Mouse (Mus musculus) CD4-positive, CD25-positive, alpha-beta regulatory T cell, adult 4 months (primary cell): ENCODE data around the gene Kcnc1. TPM values are rescaled to one million over a fixed set of nuclear protein-coding genes. Genes with fewer than 3 reads are reported as not detected.

Source experiments
- ATAC-seq: one replicate; pipeline ENCODE4 v1.8.0; 2017
- polyA plus RNA-seq, 2 experiments: library from polyadenylated mRNA; unstranded; fragments of 100-300 nt; shearing (Covaris generic); gene quantifications; one replicate each; pipeline ENCODE4 v1.2.1; 2017

Gene Kcnc1
- polyA plus RNA-seq, 2 experiments from 2014 or later = 0.05 TPM; not detected in 1

- ATAC-seq = no peak
Measured at GRCm38 (mm10) chr7:46477456-46477855, 81.2 kb downstream of the Kcnc1 start.

DNA sequence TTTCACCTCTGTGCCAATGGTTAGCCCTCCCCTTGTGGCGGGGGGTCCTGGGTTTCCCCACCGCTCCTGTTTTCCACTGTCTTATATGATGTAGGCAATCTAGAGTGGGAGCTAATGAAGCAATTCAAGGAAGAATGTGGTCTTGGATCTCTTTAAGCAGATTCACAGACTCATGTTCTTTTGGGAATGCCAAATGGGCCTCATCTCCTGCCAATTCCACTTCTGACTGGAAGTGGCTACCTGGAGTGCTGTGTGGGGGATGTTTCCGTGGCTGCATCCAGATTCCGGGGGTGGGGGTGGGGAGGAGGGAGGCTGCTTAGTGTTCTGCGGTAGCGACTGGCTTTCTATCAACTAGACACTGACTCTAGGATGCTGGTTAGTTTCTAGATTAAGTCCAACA is 83.5 kb downstream of the Kcnc1 start:
- no peak for ATAC-seq

- no peak for ATAC-seq
Measured at GRCm38 (mm10) chr7:46482099-46482531, 85.8 kb downstream of the Kcnc1 start.

DNA sequence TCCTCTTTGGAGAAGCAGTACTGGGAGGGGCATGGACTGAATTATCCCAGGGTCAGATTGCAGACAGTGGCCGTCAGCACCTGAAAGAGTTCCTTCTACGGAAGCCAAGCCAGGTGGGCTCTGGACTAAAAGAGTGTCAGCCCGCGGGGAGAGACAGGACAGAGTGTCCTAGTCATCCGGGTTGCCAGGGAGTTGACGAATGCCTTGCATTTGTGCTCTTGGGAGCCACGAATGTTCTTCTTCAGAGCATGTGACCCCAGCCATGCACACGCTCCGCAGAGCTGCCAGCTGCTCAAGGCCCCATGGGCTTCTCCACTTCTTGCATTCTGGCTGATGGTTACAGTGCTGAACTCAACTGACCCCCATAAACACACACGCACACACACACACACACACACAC is 86.8 kb downstream of the Kcnc1 start:
- ATAC-seq = no peak

GRCm38 (mm10) chr7:46484223-46484622 is 87.9 kb downstream of the Kcnc1 start:
- ATAC-seq = no peak

- no peak for ATAC-seq
Measured at GRCm38 (mm10) chr7:46486761-46487160, 90.5 kb downstream of the Kcnc1 start.

DNA sequence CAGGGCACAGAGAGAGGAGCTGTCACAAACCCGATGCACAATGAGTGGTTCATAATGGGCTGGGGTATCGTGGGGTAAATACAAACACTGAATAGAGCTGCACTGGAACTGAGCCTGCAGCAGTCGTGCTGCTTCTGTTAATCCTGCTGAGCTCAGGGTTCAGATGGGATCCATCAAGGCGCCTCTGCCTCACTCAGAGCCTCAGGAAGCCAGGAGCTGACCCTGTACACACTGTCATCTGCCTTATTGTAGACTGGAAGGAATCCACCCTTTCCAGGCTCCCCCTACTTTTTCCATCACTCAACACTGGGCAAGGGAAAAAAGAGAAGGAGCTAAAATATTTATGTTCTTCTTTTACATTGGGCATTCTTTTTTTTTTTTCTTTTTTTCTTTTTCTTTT is 91.1 kb downstream of the Kcnc1 start:
- ATAC-seq = no peak

Other genes with a start within 250 kb of the Kcnc1 start
- not detected for gene Abcc8, start 216.5 kb upstream of the Kcnc1 start, polyA plus RNA-seq
- gene Ush1c, start 158.0 kb upstream of the Kcnc1 start, polyA plus RNA-seq = not detected
- gene Otog, start 155.5 kb upstream of the Kcnc1 start, polyA plus RNA-seq = not detected
- not detected for gene Myod1, start 20.0 kb upstream of the Kcnc1 start, polyA plus RNA-seq
- gene Sergef, start 243.3 kb downstream of the Kcnc1 start, polyA plus RNA-seq = 10 to 100 TPM; 20.2 to 25.5 TPM